Mouse (Mus musculus) neural tube, embryonic 11.5 days (tissue): ENCODE measurements around the gene Slc24a4. TPM values are rescaled to one million over a fixed set of nuclear protein-coding genes. Genes with fewer than 3 reads are reported as not detected.
"Not testable (repeated sequence)": the region's sequence is repeated elsewhere in the genome, so short reads cannot be mapped to it uniquely, and the experiment has no call there.

ENCODE experiments used
- ATAC-seq: fragments of 200-750 bp; cut with Nextera tagmentation; 2 replicates; pipeline ENCODE4 v1.8.0; 2017; ENCODE audit warnings: moderate number of reproducible peaks, mild to moderate bottlenecking, moderate TSS enrichment, moderate library complexity; ENCODE audit not compliant: insufficient read depth, low FRiP score, low TSS enrichment
- DNase-seq: peaks from one replicate; pipeline ENCODE4 v3.0.0-alpha.2; 2015; ENCODE audit warnings: low spot score
- H3K27ac ChIP-seq: fragments of 300-500 bp; sonication (generic); 2 replicates; pipeline ENCODE4 v1.5.1; 2014; ENCODE audit warnings: low read depth, mild to moderate bottlenecking, low read length
- H3K27me3 ChIP-seq: fragments of 300-500 bp; sonication (generic); 2 replicates; pipeline ENCODE4 v1.6.1; 2014; ENCODE audit warnings: mild to moderate bottlenecking, low read length, mixed read lengths; ENCODE audit not compliant: control insufficient read depth, insufficient read depth
- H3K36me3 ChIP-seq: fragments of 300-500 bp; sonication (generic); 2 replicates; pipeline ENCODE4 v1.6.1; 2014; ENCODE audit warnings: mild to moderate bottlenecking, low read length, moderate library complexity, mixed read lengths; ENCODE audit not compliant: control insufficient read depth, insufficient read depth
- H3K4me1 ChIP-seq: fragments of 300-500 bp; sonication (generic); 2 replicates; pipeline ENCODE4 v1.6.1; 2014; ENCODE audit warnings: low read length, mixed read lengths; ENCODE audit not compliant: control insufficient read depth, insufficient read depth
- H3K4me2 ChIP-seq: fragments of 300-500 bp; sonication (generic); 2 replicates; pipeline ENCODE4 v1.6.1; 2014; ENCODE audit warnings: low read depth, mild to moderate bottlenecking, moderate library complexity
- H3K4me3 ChIP-seq: fragments of 300-500 bp; sonication (generic); 2 replicates; pipeline ENCODE4 v1.5.1; 2014; ENCODE audit warnings: low read depth, low read length
- H3K9ac ChIP-seq: fragments of 300-500 bp; sonication (generic); 2 replicates; pipeline ENCODE4 v1.6.1; 2014; ENCODE audit warnings: mild to moderate bottlenecking, low read length
- H3K9me3 ChIP-seq: fragments of 300-500 bp; sonication (generic); 2 replicates; pipeline ENCODE4 v1.6.1; 2016; ENCODE audit warnings: low read length; ENCODE audit not compliant: control insufficient read depth
- WGBS: fragments of 180-500 bp; shearing (Covaris S2); extraction: QIAGEN DNeasy Blood & Tissue Kit; methylation state at CpG from one replicate; pipeline ENCODE4 v1.1.7; 2014; 5-methylcytosine and 5-hydroxymethylcytosine counted together
- polyA plus RNA-seq: library from polyadenylated mRNA; unstranded; fragments of >200 nt; fragmentation: Nextera tagmentation; extraction: Ambion mirVana; gene quantifications from 2 replicates; pipeline ENCODE4 v1.2.1, GENCODE M21; 2014

The Slc24a4 gene
- polyA plus RNA-seq, 1 experiment from 2014 or later = 0.52 TPM

DNA sequence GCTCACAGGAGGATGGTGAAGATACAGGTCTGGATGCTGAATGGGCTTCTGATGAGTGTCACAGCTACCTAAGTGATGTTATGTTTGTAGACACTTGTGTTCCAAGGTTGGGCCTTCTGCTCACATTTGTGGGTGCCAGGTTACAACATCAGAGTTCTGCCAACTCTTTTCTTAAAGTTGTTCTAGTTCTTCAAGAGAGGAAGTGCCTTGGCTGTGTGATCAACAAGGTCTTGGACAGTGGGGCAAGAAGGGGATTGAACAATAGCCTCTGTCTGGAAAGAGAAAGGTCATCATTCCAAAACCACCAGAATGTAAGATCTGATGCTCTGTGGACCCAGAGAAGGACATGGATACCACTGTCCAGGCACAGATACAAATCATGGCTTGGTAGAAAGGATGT is 134.7 kb downstream of the Slc24a4 start:
- Histone ChIP-seq H3K9ac (no peak overlapping the region), H3K4me2 (no peak overlapping the region), H3K4me1 (no peaks in the 10 kb centered on the region), H3K9me3 (no peaks in the 10 kb centered on the region), H3K4me3 (no peak overlapping the region), H3K27ac (no peak overlapping the region), H3K36me3 (no peaks in the 10 kb centered on the region), H3K27me3 (no peaks in the 10 kb centered on the region)
- DNase-seq (no peak), ATAC-seq (no peak)

GRCm38 (mm10) chr12:102266433-102266832 is 137.9 kb downstream of the Slc24a4 start:
- Histone ChIP-seq H3K27ac (no peak overlapping the region), H3K27me3 (no peaks in the 10 kb centered on the region), H3K4me1 (no peaks in the 10 kb centered on the region), H3K36me3 (no peaks in the 10 kb centered on the region), H3K4me2 (no peak overlapping the region), H3K4me3 (no peak overlapping the region), H3K9ac (no peak overlapping the region), H3K9me3 (no peaks in the 10 kb centered on the region)
- 87% methylated on average over 8 of the region's 8 CpGs for WGBS
- ATAC-seq = no peak
- DNase-seq = no peak

GRCm38 (mm10) chr12:102269144-102269543 is 140.6 kb downstream of the Slc24a4 start:
- DNase-seq = no peak
- no peaks in the 10 kb centered on the region for H3K9me3 ChIP-seq
- H3K27me3 ChIP-seq = no peaks in the 10 kb centered on the region
- H3K36me3 ChIP-seq = no peaks in the 10 kb centered on the region
- no peak overlapping the region for H3K27ac ChIP-seq
- no peak overlapping the region for H3K9ac ChIP-seq
- 40% methylated on average over 2 of the region's 2 CpGs for WGBS
- ATAC-seq = no peak
- no peaks in the 10 kb centered on the region for H3K4me1 ChIP-seq
- H3K4me2 ChIP-seq = no peak overlapping the region
- no peak overlapping the region for H3K4me3 ChIP-seq

GRCm38 (mm10) chr12:102270776-102271405 is 142.4 kb downstream of the Slc24a4 start:
- Histone ChIP-seq H3K4me1 (no peaks in the 10 kb centered on the region), H3K9ac (no peak overlapping the region), H3K4me3 (no peak overlapping the region), H3K36me3 (no peaks in the 10 kb centered on the region), H3K27ac (no peak overlapping the region), H3K27me3 (no peaks in the 10 kb centered on the region), H3K9me3 (no peaks in the 10 kb centered on the region), H3K4me2 (no peak overlapping the region)
- ATAC-seq (no peak), DNase-seq (no peak)
- 85% methylated on average over 6 of the region's 6 CpGs for WGBS

GRCm38 (mm10) chr12:102271447-102271846 is 142.9 kb downstream of the Slc24a4 start:
- no peak for ATAC-seq
- Histone ChIP-seq H3K9me3 (no peaks in the 10 kb centered on the region), H3K36me3 (no peaks in the 10 kb centered on the region), H3K4me2 (no peak overlapping the region), H3K27ac (no peak overlapping the region), H3K27me3 (no peaks in the 10 kb centered on the region), H3K4me1 (no peaks in the 10 kb centered on the region), H3K4me3 (no peak overlapping the region), H3K9ac (no peak overlapping the region)
- 72% methylated on average over 4 of the region's 4 CpGs for WGBS
- no peak for DNase-seq

GRCm38 (mm10) chr12:102275833-102276443 is 147.4 kb downstream of the Slc24a4 start:
- no peaks in the 10 kb centered on the region for H3K27me3 ChIP-seq
- H3K9me3 ChIP-seq = no peaks in the 10 kb centered on the region
- no peak for ATAC-seq
- no peak for DNase-seq
- H3K4me1 ChIP-seq = no peaks in the 10 kb centered on the region
- H3K27ac ChIP-seq = no peak overlapping the region
- H3K9ac ChIP-seq = no peak overlapping the region
- no peak overlapping the region for H3K4me3 ChIP-seq
- no peak overlapping the region for H3K4me2 ChIP-seq
- 68% methylated on average over 7 of the region's 7 CpGs for WGBS
- no peaks in the 10 kb centered on the region for H3K36me3 ChIP-seq

DNA sequence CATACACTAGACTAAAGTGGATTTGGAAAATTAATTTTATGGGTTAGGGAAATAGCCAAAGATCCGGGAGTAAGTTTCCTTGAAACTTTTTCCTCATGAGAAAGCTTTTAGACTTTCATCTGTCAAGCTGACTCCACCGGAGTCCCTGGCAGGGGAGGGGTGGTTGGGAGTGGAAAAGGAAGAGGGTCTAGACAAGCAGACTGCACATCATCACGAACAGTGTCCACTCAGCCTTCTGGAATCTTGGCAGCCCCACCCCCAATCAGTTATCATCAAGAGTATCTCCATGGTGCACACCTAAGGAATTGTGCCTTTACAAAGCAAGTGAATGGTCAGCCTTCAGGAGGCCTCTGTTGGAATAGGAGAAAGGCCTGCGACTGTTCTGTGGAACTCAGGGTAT is 151.8 kb downstream of the Slc24a4 start:
- ATAC-seq, DNase-seq: not testable (repeated sequence)

DNA sequence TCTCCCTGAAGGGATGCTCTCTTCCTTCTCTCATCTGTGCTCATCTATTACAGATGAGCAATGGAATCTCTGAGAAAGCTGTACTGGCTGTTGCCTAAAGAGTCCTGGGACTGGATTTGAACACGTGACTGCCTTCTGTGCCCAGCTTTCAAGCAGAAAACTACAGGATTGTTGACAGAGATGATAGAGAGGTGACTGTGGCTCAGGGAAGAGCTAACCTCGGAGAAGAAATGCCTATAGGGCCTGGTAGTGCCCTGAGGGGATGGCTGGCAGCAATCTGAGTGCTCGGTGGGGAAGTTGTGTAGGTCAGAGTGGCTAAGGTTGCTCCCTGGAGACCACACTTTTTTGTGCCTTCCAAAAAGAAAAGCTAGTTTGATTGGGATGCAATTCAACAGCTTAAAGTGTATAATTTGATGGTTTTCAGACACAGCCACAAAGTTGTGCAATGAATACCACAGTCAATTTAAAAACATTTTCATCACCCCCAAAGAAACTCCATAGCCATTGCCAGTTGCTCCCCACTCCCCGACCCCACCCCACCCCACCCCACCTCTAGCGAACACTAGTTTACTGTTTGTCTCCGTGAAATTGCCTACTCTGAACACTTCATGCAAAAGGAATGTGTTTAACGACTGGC is 152.5 kb downstream of the Slc24a4 start:
- Histone ChIP-seq H3K27me3 (no peaks in the 10 kb centered on the region), H3K9ac (no peak overlapping the region), H3K4me2 (no peak overlapping the region), H3K9me3 (no peaks in the 10 kb centered on the region), H3K4me1 (no peaks in the 10 kb centered on the region), H3K36me3 (no peaks in the 10 kb centered on the region), H3K4me3 (no peak overlapping the region), H3K27ac (no peak overlapping the region)
- no peak for DNase-seq
- 51% methylated on average over 7 of the region's 7 CpGs for WGBS
- ATAC-seq = no peak

More for the DNA sequence above, 151.8 kb downstream of the Slc24a4 start:
- H3K27me3 ChIP-seq, H3K4me1 ChIP-seq, H3K36me3 ChIP-seq, H3K4me2 ChIP-seq, H3K9ac ChIP-seq, H3K9me3 ChIP-seq, H3K4me3 ChIP-seq, H3K27ac ChIP-seq: not testable (repeated sequence)
- WGBS = 75% methylated on average over 4 of the region's 4 CpGs

- WGBS = 63% methylated on average over 2 of the region's 2 CpGs
- H3K9me3 ChIP-seq = no peaks in the 10 kb centered on the region
- H3K9ac ChIP-seq = no peak overlapping the region
- ATAC-seq (no peak), DNase-seq (no peak)
- H3K4me2 ChIP-seq = no peak overlapping the region
- H3K27me3 ChIP-seq = no peaks in the 10 kb centered on the region
- no peak overlapping the region for H3K27ac ChIP-seq
- no peaks in the 10 kb centered on the region for H3K36me3 ChIP-seq
- no peaks in the 10 kb centered on the region for H3K4me1 ChIP-seq
- H3K4me3 ChIP-seq = no peak overlapping the region
Measured at GRCm38 (mm10) chr12:102282126-102282525, 153.6 kb downstream of the Slc24a4 start.
